Mouse (Mus musculus): ENCODE data around the gene Brd3os.

Brd3os gene

DNA sequence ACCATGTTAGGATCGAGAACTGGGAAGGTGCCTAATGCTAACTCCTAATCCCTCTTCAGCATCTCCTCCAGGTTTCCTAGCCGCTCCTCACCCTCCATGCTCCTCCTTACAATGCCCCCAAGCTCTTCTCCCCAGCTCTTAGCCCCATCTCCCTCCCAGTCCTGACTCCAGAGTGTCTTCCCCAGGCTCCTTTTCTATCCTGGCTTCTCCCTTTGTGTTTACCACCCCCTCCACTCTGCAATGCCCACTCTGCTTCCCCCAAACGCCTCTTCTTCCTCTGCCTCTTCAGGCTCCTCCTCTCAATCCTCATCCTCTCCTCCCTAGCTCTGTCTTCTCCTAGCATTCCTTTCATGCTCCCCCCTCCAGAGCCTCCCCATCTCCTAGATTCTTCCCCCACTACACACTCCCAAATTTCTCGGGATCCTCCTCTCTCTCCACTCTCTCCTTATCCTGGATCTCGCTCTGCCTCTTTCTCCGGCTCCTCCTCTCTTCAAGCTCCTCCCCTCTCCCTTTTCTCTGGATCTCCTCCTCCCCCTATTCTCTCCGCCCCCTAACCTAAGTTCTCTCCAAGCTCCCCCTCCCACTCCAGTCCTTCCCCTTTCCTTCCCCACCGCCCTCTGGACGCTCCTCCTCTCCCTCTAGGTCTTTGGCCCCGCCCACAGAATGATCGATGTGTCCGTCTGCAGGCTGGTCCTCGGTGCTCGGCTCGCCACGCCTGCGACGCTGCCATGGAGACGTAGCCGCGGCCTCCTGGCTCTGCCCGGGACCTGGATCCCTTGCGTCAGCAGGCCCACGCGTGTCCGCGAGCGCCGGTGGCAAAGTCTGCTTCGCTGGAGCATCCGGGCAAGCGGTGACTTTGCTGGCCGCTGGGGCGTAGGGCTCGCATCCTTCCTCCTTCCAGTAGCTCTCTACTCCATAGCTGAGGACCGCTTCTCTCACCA lies at the start of gene Brd3os:
Gene Brd3os (plus strand): TSS at position 558 of the 941 bp plus-strand sequence.
- no peak; the same call in 1 of the 2 replicates for TF ChIP-seq GATA4 (IDR thresholded peaks at IDR 0.05; ENCODE audit: insufficient replicate concordance, low read length)

DNA sequence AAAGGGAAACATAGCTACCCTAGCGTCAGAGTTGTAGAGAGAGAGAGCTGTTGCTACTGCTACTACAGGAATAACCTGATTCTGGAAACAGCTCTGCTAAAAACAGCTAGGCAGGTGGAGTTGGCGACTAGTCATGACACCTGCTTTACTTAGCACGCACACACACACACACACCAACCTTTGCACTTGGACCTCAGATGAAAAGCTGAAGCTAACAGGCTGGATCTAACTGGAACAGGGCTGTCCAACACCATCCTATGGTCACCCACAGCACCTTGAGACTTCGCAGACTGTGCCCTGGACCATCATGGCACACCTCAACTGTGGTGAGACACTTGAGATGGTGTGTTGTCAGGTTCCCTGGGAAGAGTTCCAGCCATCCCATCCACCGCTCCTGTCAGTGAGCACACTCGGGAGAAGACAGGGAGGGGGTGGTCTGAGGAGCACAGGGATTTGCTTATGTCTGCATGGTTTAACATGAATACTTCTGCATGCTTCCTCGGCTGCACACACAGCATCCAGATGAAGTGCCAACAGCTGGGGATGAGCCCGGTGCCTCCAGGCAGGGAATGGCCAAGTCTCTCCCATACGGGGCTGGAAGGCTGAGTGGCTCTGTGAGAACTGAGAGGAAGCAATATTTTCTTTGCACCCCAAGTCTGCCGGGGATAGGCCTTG lies 47.8 kb upstream of the Brd3os start:
- no peak for TF ChIP-seq GATA4 (IDR thresholded peaks at IDR 0.05; ENCODE audit: insufficient replicate concordance, low read length)

DNA sequence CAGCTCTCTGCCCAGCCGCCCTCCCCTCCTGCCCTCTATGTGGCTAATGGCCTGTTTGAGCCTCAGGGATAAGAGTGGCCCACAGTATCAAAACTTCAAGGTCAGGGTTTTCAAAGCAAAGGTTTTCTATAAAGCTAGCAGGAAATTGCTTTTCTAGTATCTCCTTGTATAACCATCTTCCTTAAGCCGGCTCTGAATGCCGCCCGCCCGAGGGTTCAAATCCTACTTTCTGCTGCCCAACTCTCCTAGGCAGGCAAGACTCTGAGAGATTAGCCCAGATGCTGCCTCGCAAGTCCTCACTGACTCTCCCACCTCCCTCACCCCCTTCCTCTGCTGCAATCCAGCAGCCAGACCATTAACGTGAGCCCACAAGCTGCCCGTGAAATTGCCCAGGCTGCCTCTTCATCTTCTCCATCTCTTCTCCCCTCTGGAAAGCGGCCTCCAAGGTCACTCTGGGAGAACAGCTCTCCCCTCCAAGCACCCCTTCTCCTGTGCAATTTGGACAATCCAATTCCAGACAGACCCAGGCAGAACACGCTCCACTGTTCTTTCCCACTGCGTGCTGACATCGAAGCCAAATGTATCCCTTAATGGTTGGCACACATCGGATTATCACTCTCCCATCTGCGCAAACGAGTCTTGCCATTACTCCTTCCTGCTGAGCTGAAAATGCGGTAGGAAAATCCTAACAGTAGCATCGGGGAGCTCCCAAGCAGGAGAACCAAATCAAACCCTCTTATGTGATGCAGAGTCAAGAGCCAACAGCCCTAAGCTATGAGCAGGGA lies 45.3 kb upstream of the Brd3os start:
- no peak for TF ChIP-seq GATA4 (IDR thresholded peaks at IDR 0.05; ENCODE audit: insufficient replicate concordance, low read length)

DNA sequence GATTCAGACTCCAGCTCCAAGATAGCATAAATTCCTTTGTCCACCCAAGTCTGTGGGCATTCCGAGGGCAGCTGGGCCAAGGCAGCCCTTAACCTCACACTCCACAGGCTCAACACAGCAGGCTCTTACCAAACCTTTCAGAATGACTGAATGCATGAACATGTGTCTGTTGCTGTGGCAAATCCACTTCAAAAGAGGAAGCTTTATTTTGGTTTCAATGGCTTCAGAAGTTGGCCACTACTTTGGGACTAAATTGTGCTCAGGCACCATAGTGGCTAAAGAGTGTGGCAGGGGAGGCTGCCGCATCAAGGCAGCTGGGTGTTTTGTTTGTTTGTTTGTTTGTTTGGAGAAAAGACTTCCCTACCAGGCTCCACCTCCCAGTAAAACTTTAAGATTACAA lies 42.0 kb upstream of the Brd3os start:
- TF ChIP-seq GATA4 (IDR thresholded peaks at IDR 0.05; ENCODE audit: insufficient replicate concordance, low read length), result no peak

DNA sequence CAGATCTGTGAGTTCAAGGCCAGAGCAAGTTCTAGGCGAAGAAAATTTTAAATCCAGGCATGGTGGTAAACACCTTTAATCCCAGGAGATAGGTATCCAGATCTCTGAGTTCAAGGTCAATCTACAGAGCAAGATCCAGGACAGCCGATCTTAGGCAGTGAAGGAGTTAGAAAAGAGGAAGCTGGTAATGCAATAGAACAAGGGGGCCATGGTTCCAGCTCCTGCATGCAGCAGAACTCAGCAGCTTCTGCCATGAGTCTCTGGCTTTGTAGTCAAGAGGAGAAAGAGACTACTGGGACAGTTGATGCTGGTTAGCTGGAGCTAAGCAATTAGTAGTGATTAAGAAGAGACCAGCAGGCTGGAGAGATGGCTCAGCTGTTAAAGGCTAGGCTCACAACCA lies 40.6 kb upstream of the Brd3os start:
- TF ChIP-seq GATA4 (IDR thresholded peaks at IDR 0.05; ENCODE audit: insufficient replicate concordance, low read length), result no peak

DNA sequence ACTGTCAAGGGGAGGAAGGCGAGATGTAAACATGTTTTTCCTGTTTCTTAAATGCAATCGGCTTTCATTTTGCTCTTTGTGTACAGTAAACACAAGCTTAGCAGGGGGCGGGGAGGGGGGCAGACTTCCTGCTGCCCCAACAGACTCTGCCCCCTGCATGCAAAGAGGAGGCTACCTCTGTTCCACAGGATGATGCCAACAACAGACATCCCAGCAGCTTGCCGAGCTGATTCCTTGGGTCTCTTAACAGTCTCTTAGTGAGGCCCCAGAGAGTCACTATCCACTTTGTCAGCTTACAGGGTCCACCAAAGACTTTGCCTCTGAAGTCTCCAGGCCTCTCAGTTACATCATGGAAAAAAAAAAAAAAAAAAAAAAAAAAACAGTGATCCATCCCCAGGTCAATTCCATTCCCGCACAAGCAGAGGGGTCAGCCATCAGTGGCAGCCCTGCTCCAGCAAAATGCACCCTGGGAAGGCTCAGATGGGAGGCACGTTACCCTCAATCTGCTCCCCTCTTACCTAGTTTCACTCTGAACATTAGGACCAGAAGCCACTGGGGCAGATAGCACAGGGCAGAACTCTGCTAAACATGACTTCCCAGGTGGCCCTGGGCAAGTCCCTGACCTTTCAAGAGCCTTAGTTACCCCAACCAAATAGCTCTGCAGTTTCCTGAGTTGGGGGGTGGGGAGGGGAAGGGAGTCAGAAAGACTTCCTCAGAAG lies 37.6 kb upstream of the Brd3os start:
- no peak for TF ChIP-seq GATA4 (IDR thresholded peaks at IDR 0.05; ENCODE audit: insufficient replicate concordance, low read length)

DNA sequence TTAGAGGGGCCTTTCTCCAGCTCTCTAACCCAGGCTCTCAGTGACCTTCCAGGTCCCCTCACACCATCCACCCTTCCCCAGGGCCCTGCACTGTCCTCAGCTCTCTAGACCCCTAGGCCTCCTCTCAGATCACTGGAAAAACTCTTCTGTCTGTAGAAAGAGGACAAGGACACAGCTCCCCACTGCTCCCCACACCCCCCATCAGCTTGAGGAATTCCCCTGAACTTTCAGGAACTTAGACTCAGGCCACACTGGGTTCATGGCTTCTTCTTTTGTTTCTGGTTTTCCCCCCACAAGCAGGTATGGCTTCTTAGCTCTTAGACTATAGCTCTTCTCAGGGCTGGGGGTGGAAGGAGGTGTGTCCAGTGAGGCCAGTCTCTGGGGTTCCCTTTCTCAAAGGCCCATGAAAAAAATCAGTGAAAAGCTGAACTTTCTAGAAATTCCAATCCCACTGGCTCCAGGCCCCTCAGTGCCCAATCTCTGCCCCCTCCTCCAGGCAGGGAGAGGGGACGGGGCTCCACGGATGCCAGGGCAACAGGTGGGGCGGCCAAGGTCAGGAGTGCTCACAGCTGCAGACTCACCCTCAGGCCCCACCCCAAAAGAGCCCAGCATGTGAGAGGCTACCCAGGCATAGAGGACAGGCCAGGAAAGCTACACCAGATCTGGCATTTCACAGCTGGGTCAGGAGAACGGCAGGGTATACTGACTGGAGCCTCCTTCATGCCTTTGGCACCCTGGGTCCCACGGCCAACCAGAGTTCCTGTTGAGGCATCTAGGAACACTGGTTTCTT lies 36.8 kb upstream of the Brd3os start:
- no peak for TF ChIP-seq GATA4 (IDR thresholded peaks at IDR 0.05; ENCODE audit: insufficient replicate concordance, low read length)

DNA sequence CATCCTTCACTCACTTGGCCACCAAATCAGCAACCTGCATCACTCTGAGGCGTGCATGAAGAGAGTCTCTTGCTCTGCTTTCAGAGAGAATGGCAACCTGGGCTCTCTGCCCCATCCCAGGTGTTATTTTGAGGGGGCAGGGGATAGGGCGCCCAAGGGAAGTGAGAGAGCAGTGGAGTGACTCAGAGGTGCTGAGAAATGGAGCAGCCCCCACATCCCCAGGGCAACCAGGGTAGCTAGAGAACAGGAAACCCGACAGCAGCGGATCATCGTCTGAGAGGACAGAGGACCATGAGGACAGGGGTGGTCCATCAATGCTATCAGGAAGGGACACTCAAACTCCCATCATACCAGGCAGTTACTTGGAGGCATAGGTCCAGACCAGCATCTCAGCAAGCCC lies 35.2 kb upstream of the Brd3os start:
- no peak for TF ChIP-seq GATA4 (IDR thresholded peaks at IDR 0.05; ENCODE audit: insufficient replicate concordance, low read length)

DNA sequence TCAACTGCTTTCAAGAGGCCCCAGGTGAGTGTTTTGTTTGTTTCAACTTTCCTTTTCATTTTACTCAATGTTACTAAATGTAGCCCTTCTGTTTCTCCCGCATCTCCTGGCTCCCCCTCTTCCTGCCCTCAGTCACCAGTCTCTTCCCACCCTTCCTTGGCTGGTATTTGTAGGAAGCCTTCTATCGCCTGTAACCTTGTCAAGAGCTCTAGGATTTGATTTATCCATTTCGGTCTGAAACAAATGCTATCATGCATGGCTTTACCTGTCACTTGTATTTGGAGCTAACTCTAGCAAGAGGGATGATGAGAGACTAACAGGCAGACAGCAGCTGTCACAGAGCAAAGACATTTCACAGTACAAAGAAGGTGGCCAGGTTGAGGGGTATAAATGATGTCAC lies 33.9 kb upstream of the Brd3os start:
- no peak for TF ChIP-seq GATA4 (IDR thresholded peaks at IDR 0.05; ENCODE audit: insufficient replicate concordance, low read length)

DNA sequence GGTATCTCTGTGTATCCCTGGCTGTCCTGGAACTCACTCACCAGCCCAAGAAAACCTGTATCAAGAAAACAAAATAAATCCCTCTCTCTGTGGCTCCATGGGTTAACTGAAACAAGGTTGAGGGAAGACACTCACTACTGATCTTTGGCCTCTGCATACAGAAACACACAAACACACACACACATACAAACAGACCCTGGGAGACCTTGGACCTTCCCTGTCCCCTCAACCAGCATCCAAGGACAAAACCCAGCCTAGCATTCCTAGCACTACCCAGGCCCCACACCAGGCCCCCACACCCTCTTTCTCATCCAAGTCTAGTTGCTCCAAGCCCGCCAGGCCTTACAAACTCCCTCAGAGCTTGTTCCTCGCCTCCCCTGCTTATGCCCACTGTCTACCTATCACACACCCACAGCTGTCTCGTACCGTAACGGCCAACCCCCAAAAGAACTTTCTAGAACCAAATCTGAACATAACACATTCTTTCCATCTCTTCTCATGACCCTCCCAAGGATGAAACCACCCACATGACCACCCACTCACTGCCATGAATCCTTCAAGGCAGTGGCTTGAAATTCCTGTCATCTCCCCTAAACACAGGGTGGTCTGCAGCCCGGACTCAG lies 31.5 kb upstream of the Brd3os start:
- no peak for TF ChIP-seq GATA4 (IDR thresholded peaks at IDR 0.05; ENCODE audit: insufficient replicate concordance, low read length)

DNA sequence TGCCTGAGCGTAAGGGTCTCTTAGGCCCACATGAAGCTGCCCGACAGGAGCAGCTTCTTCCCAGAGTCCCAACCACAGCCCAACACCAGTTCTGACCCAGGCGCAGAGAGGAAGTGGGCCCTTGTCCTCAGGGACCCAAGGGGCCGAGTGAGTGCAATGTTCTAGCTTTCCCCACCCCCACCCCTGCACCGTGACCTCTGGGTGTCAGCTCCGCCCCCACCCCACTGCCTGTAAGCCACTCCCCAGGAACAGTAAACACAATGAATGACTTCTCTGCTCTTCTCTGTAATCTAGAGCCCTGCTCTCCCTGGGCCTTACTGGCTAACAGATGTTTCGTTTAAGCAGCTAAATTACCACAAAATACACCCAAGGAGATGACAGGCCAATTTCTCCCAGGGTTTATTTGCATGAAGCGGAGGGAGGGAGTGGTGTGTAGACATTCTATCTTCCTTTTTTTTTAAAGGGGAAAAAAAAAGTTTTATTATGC lies 30.4 kb upstream of the Brd3os start:
- no peak for TF ChIP-seq GATA4 (IDR thresholded peaks at IDR 0.05; ENCODE audit: insufficient replicate concordance, low read length)

DNA sequence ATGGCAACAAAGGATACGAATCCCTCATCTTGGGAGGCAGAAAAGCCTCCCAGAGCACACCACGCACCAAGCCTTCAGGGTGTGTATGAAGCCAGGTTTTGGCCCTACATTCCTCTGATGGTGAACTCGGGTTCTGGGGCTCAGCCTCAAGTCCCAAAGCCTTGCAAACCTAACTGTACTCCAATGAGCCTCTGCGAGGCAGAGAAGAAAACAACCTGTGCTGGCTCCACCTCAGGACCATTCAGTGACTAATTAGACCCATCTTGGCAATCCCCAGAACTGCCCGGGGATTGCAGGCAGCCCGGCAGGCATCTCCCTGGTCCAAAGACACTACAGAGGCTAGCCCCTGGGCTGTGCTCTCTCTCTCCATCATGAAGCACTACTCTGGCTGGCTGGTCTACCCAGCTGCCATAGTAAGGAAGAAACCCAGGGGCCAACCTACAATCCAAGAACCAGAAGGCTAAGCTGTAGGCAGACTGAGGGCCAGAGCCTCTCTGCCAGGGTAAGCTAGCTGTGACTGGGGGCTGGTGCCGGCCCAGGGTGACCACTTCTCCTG lies 29.8 kb upstream of the Brd3os start:
- no peak for TF ChIP-seq GATA4 (IDR thresholded peaks at IDR 0.05; ENCODE audit: insufficient replicate concordance, low read length)

DNA sequence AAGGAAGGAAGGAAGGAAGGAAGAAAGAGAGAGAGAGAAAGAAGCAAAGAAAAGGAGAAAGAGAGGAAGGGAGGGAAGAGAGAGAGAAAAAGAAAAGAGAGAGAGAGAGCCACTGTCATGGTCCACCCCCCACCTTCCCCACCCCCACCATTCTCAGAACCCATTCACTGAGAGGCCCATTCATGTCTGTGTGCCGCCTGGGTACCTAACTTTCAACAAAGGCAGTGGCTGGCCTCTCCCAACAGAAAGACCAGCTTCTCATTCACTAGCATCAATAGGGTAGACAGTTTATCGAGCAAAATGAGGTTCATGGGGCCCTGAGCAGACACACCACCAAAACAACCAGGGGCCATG lies 28.6 kb upstream of the Brd3os start:
- no peak for TF ChIP-seq GATA4 (IDR thresholded peaks at IDR 0.05; ENCODE audit: insufficient replicate concordance, low read length)

Data from liver, adult (tissue).